Mouse (Mus musculus) megakaryocyte-erythroid progenitor cell, adult 5-6 weeks (primary cell): ENCODE measurements around the gene Ankrd31. TPM values are rescaled to one million over a fixed set of nuclear protein-coding genes. Genes with fewer than 3 reads are reported as not detected.
"Not testable (repeated sequence)": the region's sequence is repeated elsewhere in the genome, so short reads cannot be mapped to it uniquely, and the experiment has no call there.

Source experiments
- ATAC-seq: replicated peaks from 2 replicates; pipeline ENCODE4 v1.8.0; 2016; ENCODE audit warnings: mild to moderate bottlenecking, inconsistent platforms; ENCODE audit not compliant: severe bottlenecking, poor library complexity, low FRiP score, low TSS enrichment
- total RNA-seq, 2 experiments: library from RNA; stranded (forward) in 1 of 2; stranded (reverse) in 1 of 2; fragments of 200-1000, 215-1000 nt in 1 of 2; fragments of >200 nt in 1 of 2; fragmentation: Nextera tagmentation in 1 of 2; gene quantifications; 2 replicates each; pipeline ENCODE4 v1.2.3; 2014 to 2017

Ankrd31 gene
- total RNA-seq (2014; fragmentation: Nextera tagmentation) (not detected in 2 replicates), total RNA-seq (2017) (not detected in 2 replicates)

- ATAC-seq, result no peak
Observed at GRCm38 (mm10) chr13:96748109-96748845, at the start of gene Ankrd31. TSS of gene Ankrd31 (plus strand) at chr13:96748272.

GRCm38 (mm10) chr13:96702567-96703278, 45.3 kb upstream of the Ankrd31 start:
- ATAC-seq, result no peak

- ATAC-seq, result peak; percentile 74
Observed at GRCm38 (mm10) chr13:96709269-96710233, 38.5 kb upstream of the Ankrd31 start.

- ATAC-seq, result no peak
Observed at GRCm38 (mm10) chr13:96716311-96716710, 31.8 kb upstream of the Ankrd31 start.

- ATAC-seq, result no peak
Observed at GRCm38 (mm10) chr13:96717821-96718220, 30.3 kb upstream of the Ankrd31 start.

GRCm38 (mm10) chr13:96720003-96720402, 28.1 kb upstream of the Ankrd31 start:
- ATAC-seq, result 0 out of 2 replicates have a peak, but pooled peaks have one; percentile 18

GRCm38 (mm10) chr13:96728289-96728688, 19.8 kb upstream of the Ankrd31 start:
- ATAC-seq, result no peak

- ATAC-seq, result no peak
Observed at GRCm38 (mm10) chr13:96729146-96729545, 18.9 kb upstream of the Ankrd31 start.

- no peak for ATAC-seq
Observed at GRCm38 (mm10) chr13:96730116-96730515, 18.0 kb upstream of the Ankrd31 start.

GRCm38 (mm10) chr13:96735175-96735574, 12.9 kb upstream of the Ankrd31 start:
- no peak for ATAC-seq

- no peak for ATAC-seq
Observed at GRCm38 (mm10) chr13:96740159-96740558, 7.9 kb upstream of the Ankrd31 start.

- ATAC-seq, result 0 out of 2 replicates have a peak, but pooled peaks have one; percentile 44
Observed at GRCm38 (mm10) chr13:96742871-96743270, 5.2 kb upstream of the Ankrd31 start.

GRCm38 (mm10) chr13:96746055-96746454, 2.0 kb upstream of the Ankrd31 start:
- ATAC-seq, result peak; percentile 52; the same call in 1 of the 2 replicates

GRCm38 (mm10) chr13:96749859-96750258, 1.8 kb downstream of the Ankrd31 start:
- ATAC-seq, result no peak

- peak; percentile 63 for ATAC-seq
Observed at GRCm38 (mm10) chr13:96760848-96761247, 12.8 kb downstream of the Ankrd31 start.

GRCm38 (mm10) chr13:96786071-96786470, 38.0 kb downstream of the Ankrd31 start:
- ATAC-seq, result not testable (repeated sequence)

GRCm38 (mm10) chr13:96793451-96793850, 45.4 kb downstream of the Ankrd31 start:
- ATAC-seq, result no peak

GRCm38 (mm10) chr13:96795301-96795700, 47.2 kb downstream of the Ankrd31 start:
- no peak; the same call in 1 of the 2 replicates for ATAC-seq

GRCm38 (mm10) chr13:96797500-96797899, 49.4 kb downstream of the Ankrd31 start:
- ATAC-seq, result peak; percentile 83
